Mouse (Mus musculus) forebrain, embryonic 15.5 days (tissue): ENCODE data around the gene Slc1a5. TPM values are rescaled to one million over a fixed set of nuclear protein-coding genes. Genes with fewer than 3 reads are reported as not detected.

Experiments used
- ATAC-seq: fragments of 200-750 bp; cut with Nextera tagmentation; replicated peaks from 2 replicates; pipeline ENCODE4 v1.8.0; 2017; ENCODE audit warnings: mild to moderate bottlenecking, moderate TSS enrichment, moderate library complexity
- H3K27ac ChIP-seq: fragments of 300-500 bp; sonication (generic); replicated peaks from 2 replicates; pipeline ENCODE4 v1.5.1; 2015; ENCODE audit warnings: mild to moderate bottlenecking, inconsistent platforms
- H3K27me3 ChIP-seq: fragments of 300-500 bp; sonication (generic); 2 replicates; pipeline ENCODE4 v1.6.1; 2015; ENCODE audit warnings: inconsistent platforms
- H3K36me3 ChIP-seq: fragments of 300-500 bp; sonication (generic); 2 replicates; pipeline ENCODE4 v1.6.1; 2015; ENCODE audit warnings: mild to moderate bottlenecking, inconsistent platforms
- H3K4me1 ChIP-seq: fragments of 300-500 bp; sonication (generic); 2 replicates; pipeline ENCODE4 v1.6.1; 2015; ENCODE audit warnings: inconsistent platforms
- H3K4me2 ChIP-seq: fragments of 300-500 bp; sonication (generic); replicated peaks from 2 replicates; pipeline ENCODE4 v1.6.1; 2015; ENCODE audit warnings: mild to moderate bottlenecking, inconsistent platforms
- H3K4me3 ChIP-seq: fragments of 300-500 bp; sonication (generic); 2 replicates; pipeline ENCODE4 v1.5.1; 2015; ENCODE audit warnings: mild to moderate bottlenecking, inconsistent platforms
- H3K9ac ChIP-seq: fragments of 300-500 bp; sonication (generic); replicated peaks from 2 replicates; pipeline ENCODE4 v1.6.1; 2015; ENCODE audit warnings: mild to moderate bottlenecking, inconsistent platforms
- H3K9me3 ChIP-seq: fragments of 300-500 bp; sonication (generic); 2 replicates; pipeline ENCODE4 v1.6.1; 2016; ENCODE audit warnings: inconsistent platforms
- WGBS: fragments of 180-500 bp; shearing (Covaris S2); methylation state at CpG from one replicate; pipeline ENCODE4 v1.1.7; 2015; ENCODE audit warnings: mixed read lengths; 5-methylcytosine and 5-hydroxymethylcytosine counted together
- polyA plus RNA-seq: library from polyadenylated mRNA; unstranded; fragments of >200 nt; fragmentation: Nextera tagmentation; extraction: Ambion mirVana; gene quantifications from 2 replicates; pipeline ENCODE4 v1.2.1, GENCODE M21; 2015

Gene Slc1a5
- polyA plus RNA-seq, 1 experiment from 2014 or later: 10.0 TPM

DNA sequence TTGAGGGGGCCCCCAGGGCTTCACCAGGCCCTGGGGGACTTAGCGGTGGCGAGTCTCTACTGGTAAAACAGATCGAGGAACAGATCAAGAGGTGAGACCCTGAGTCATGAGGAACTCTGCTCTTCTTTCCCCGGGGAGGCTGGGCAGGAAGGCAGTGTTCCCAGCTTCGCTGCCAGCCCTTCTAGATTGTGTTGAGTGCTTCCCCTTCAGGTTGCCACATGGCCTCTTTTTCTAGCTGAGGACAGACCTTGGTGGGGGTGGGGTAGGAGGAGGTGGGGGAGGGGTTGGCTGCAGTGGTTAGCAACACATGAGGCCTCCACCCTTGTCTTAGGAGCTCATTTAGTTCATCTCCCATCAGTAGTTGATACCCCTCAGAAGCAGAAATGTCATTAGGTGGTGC, 45.4 kb downstream of the Slc1a5 start:
- H3K27me3 ChIP-seq: no peaks in the 10 kb centered on the region
- ATAC-seq: no peak
- H3K36me3 ChIP-seq: peaks cover 80% of the 10 kb centered on the region
- WGBS: 87% methylated on average over 5 of the region's 5 CpGs
- H3K27ac ChIP-seq: no peak overlapping the region
- H3K4me3 ChIP-seq: no peak overlapping the region
- peaks cover 4% of the 10 kb centered on the region for H3K4me1 ChIP-seq
- no peaks in the 10 kb centered on the region for H3K9me3 ChIP-seq
- H3K4me2 ChIP-seq: no peak overlapping the region
- no peak overlapping the region for H3K9ac ChIP-seq

DNA sequence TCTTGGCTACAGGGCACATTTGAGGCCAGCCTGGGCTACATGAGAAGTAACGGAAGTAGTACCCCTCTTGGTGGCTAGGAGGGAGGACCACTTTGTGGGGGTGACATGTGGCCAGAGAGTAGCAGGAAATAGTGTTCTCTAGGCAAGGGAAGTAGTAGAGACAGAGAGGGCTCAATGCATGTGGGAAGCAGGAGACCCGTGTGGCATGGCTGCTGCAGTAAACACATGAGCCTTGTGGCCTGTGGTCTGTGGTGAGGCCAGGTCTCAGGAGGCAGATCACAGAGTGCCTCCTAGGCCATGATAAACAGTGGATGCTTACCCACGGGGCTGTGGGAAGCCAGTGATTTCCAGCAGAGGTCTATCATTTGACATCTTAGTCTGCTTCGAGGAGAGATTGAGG, 46.1 kb downstream of the Slc1a5 start:
- no peaks in the 10 kb centered on the region for H3K9me3 ChIP-seq
- H3K4me2 ChIP-seq: no peak overlapping the region
- no peak for ATAC-seq
- H3K4me3 ChIP-seq: no peak overlapping the region
- H3K9ac ChIP-seq: no peak overlapping the region
- no peaks in the 10 kb centered on the region for H3K4me1 ChIP-seq
- H3K27me3 ChIP-seq: no peaks in the 10 kb centered on the region
- H3K36me3 ChIP-seq: peaks cover 87% of the 10 kb centered on the region
- no peak overlapping the region for H3K27ac ChIP-seq
- 88% methylated on average over 4 of the region's 4 CpGs for WGBS

DNA sequence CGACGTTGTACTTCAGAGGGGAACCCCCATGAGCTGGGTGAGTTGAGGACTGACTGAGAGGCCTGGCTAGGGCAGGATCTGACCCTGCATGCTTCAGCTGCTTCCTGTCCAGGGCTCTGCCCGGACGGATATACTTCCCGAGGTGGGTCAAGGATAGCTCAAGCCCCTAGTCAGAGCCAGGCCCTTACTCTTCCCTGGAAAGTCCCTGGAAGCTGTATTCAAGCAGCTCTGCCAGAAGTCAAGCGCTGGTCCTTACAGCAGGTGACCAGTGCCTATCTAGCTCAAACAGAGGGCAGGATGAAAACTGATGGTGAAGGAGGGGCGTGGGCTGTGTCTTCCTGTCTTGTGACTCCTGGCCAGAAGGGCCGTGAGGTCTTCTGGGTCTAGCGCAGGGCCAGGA, 49.3 kb downstream of the Slc1a5 start:
- Histone ChIP-seq H3K4me3 (no peak overlapping the region), H3K4me1 (no peaks in the 10 kb centered on the region), H3K27ac (no peak overlapping the region), H3K9me3 (no peaks in the 10 kb centered on the region), H3K4me2 (no peak overlapping the region), H3K27me3 (no peaks in the 10 kb centered on the region), H3K9ac (no peak overlapping the region), H3K36me3 (peaks cover 99% of the 10 kb centered on the region)
- no peak for ATAC-seq
- 93% methylated on average over 9 of the region's 9 CpGs for WGBS

DNA sequence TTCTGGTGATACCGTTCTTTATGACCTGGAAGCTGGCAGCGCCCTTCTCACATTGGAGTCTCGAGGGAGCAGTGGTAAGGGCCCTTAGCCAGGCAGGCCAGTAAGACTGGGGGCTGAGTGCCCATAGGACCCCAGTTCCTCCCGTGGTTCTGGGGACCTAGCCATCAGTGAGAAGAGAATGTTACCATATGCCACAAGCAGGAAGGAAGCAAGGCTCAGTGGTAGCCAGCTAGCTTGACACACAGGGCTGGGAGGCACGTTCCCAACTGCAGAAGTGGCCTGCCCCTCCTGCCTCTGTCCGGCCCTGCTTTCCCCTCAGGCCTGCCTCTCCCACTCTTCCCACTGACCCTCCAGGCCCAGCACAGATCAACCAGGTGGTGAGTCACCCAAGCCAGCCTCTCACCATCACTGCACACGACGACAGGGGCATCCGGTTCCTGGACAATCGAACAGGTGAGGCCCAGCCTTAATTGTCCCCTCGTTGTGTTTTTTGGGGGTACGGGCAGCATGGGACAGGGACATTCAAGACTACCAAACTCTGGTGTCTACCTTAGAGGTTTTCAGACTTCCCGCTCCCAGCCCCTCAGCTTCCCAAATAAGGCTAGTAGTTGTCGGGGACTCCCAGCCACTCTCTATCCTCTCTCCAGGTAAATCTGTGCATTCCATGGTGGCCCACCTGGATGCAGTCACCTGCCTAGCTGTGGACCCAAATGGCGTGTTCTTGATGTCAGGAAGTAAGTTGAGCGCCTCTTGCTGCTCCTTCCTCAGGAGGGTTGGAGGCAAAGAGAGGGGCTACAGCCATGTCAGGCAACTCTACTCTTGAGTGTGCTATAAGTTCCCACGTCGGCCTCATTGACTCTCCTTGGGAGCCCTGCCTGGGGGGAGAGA, 57.0 kb downstream of the Slc1a5 start:
- 95% methylated on average over 18 of the region's 18 CpGs for WGBS
- no peak for ATAC-seq

DNA sequence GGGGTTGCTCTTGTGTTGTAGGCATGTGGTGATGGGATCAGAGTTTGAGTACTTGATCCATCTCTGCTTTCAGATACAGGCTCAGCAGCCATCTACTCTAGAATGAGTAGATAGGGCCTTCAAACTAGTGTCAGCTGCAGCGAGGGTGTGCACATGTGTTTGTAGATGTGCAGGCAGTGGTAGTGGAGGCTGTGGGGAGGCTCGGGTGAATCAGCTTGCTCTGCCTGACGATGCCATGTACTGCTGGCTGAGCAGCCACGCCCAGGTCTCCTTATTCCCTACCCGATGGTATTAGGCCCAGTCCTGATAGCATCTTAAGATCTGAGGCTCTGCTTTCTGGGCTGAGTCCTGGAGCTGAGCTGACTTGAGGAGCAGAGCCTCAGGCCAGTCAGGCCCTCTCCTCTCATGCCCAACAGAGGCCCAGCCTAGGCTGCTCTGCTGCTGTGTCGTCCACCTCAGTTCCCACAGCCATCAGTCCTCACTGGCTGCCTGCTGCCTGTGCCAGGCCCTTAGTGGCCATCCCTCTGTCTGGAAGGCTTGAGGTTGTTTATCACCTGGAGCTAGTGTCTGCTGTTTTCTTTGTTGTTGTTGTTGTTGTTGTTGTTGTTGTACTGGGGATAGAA, 57.8 kb downstream of the Slc1a5 start:
- H3K4me1 ChIP-seq: peaks cover 14% of the 10 kb centered on the region
- no peaks in the 10 kb centered on the region for H3K27me3 ChIP-seq
- no peak overlapping the region for H3K4me2 ChIP-seq
- no peaks in the 10 kb centered on the region for H3K9me3 ChIP-seq
- H3K27ac ChIP-seq: no peak overlapping the region
- H3K4me3 ChIP-seq: no peak overlapping the region
- peaks cover 59% of the 10 kb centered on the region for H3K36me3 ChIP-seq
- H3K9ac ChIP-seq: no peak overlapping the region
- WGBS: 83% methylated on average over 6 of the region's 6 CpGs
- ATAC-seq: no peak

More for the DNA sequence above, 57.0 kb downstream of the Slc1a5 start:
- H3K4me1 ChIP-seq: peaks cover 6% of the 10 kb centered on the region
- H3K4me2 ChIP-seq: no peak overlapping the region
- H3K4me3 ChIP-seq: no peak overlapping the region
- no peaks in the 10 kb centered on the region for H3K27me3 ChIP-seq
- H3K9me3 ChIP-seq: no peaks in the 10 kb centered on the region
- H3K36me3 ChIP-seq: peaks cover 67% of the 10 kb centered on the region
- no peak overlapping the region for H3K27ac ChIP-seq
- H3K9ac ChIP-seq: no peak overlapping the region

DNA sequence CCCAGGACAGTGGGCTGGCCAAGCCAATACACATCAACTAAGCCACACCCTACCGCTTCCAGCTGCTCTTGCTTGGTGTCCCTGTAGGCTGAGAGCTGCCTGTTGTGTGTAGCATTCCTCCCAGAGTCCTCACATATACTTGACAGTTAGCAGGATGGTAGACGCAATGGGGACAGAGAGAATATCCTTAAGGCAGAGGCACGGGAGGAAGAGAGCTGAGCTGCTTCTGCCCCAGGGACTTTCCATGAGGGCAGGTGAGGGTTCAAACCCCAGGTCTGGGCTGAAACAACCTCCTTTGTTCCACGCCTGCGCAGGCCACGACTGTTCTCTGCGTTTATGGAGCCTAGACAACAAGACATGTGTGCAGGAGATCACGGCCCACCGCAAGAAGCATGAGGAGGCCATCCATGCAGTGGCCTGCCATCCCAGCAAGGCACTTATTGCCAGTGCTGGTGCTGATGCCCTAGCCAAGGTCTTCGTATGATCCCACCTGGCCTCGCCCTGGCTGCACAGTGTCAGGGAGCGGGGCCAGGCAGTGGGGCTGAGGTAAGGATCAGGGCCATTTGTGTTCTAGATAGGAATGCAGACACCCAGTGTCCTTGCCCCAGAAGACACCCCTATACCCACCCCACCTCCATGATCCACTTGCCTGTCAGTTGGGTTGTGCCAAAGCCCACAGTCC, 58.4 kb downstream of the Slc1a5 start:
- no peak overlapping the region for H3K9ac ChIP-seq
- no peak overlapping the region for H3K4me3 ChIP-seq
- H3K9me3 ChIP-seq: no peaks in the 10 kb centered on the region
- no peaks in the 10 kb centered on the region for H3K27me3 ChIP-seq
- 95% methylated on average over 12 of the region's 12 CpGs for WGBS
- no peak overlapping the region for H3K27ac ChIP-seq
- H3K4me1 ChIP-seq: peaks cover 20% of the 10 kb centered on the region
- no peak for ATAC-seq
- no peak overlapping the region for H3K4me2 ChIP-seq
- H3K36me3 ChIP-seq: peaks cover 53% of the 10 kb centered on the region

DNA sequence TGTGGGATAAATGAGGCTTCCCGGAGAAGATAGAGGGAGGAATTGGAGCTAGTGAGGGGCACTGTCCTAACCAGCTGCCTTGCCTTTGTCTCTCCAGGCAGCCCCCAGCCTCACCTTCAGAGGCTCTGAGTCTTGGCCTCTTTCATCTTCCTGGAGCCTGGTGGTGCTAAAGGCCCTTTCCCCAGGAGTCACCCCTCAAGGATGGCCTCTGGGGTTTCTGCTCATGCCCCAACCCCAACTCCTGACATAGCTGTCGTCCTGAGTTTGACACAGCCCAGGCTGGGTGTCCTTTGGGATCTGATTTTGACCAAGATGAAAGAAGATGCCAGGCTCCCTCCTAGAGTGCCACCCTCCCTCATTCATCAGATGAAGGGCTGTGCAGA, 59.0 kb downstream of the Slc1a5 start:
- no peaks in the 10 kb centered on the region for H3K9me3 ChIP-seq
- H3K36me3 ChIP-seq: peaks cover 48% of the 10 kb centered on the region

DNA sequence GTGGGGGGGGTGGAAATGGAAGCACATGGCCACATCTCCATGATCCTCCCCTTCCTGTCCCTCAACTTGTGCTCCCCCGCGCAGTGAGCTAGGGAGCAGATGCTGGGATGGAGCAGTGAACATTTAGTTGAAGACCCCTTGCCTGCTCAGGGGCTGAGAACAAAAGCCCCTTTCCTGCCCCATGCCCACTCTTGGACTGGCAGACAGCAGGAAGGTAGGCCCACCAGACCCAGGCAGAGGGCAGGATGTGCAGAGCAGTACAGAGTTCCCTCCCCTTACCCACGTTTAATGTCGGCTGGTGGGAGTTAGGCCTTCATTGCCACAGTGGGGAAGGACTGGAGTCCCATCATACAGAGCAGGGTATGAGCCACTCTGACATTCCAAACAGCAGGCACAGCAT, 59.9 kb downstream of the Slc1a5 start:
- no peak for ATAC-seq
- Histone ChIP-seq H3K4me2 (no peak overlapping the region), H3K4me1 (peaks cover 32% of the 10 kb centered on the region), H3K27ac (no peak overlapping the region), H3K4me3 (no peak overlapping the region), H3K36me3 (peaks cover 40% of the 10 kb centered on the region), H3K9me3 (no peaks in the 10 kb centered on the region), H3K9ac (no peak overlapping the region), H3K27me3 (no peaks in the 10 kb centered on the region)
- WGBS: 78% methylated on average over 4 of the region's 4 CpGs

More for the DNA sequence above, 59.0 kb downstream of the Slc1a5 start:
- no peak for ATAC-seq
- 91% methylated on average over 2 of the region's 2 CpGs for whole genome bisulfite sequencing
- Histone ChIP-seq H3K4me3 (no peak overlapping the region), H3K9ac (no peak overlapping the region), H3K27me3 (no peaks in the 10 kb centered on the region), H3K27ac (no peak overlapping the region), H3K4me2 (no peak overlapping the region), H3K4me1 (peaks cover 25% of the 10 kb centered on the region)

DNA sequence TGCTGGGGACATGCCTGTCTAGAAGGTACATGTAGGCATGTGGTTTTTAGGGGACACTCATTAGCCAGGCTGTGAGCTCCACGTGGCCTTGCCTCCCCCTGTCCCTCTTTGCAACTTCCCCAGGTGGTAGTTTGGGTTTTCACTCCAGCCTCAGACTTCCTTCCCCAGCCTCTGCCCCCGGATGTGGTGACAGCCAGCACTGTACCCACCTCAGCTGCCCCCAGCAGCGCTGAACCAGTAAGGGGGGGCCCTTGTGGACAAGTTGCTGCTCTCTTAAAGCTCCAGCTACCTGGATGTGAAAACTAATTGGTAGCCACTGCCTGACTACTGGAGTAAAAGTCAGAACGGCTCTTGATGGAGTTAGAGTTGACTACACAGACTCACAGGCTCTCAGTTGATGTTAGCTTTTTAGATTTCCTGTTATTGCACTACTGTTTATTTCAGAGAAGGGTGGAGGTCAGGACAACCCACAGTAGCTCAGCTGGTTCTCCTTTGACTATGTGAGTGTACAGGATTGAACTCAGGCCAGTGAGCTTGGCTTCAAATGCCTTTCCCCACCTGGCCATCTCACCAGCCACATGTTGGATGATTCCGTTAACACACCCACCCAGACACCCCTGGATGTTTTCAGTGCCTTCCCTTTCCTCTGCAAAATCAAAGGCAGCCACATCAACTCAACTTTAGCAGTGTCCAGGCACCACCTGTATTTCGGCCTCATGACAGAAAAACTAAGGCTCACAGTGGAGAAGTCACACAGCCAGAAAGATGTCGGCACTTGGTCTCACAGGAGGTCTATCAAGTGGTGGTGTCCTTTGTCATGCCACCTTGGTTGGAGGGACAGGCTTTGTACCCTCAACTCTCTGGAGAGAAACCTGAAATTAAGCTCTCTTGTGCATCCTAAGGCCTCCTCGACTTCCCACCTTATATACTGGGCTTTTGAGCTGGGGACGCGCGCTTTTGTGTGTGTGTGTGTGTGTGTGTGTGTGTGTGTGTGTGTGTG, 60.7 kb downstream of the Slc1a5 start:
- Histone ChIP-seq H3K36me3 (peaks cover 39% of the 10 kb centered on the region), H3K4me3 (peak overlapping the region; percentile 60), H3K4me1 (peaks cover 32% of the 10 kb centered on the region), H3K27me3 (no peaks in the 10 kb centered on the region), H3K4me2 (peak overlapping the region; percentile 99), H3K27ac (peak overlapping the region; percentile 70), H3K9me3 (no peaks in the 10 kb centered on the region), H3K9ac (no peak overlapping the region; the same call in 1 of the 2 replicates)
- 45% methylated on average over 11 of the region's 11 CpGs for WGBS
- peak; percentile 12 for ATAC-seq

DNA sequence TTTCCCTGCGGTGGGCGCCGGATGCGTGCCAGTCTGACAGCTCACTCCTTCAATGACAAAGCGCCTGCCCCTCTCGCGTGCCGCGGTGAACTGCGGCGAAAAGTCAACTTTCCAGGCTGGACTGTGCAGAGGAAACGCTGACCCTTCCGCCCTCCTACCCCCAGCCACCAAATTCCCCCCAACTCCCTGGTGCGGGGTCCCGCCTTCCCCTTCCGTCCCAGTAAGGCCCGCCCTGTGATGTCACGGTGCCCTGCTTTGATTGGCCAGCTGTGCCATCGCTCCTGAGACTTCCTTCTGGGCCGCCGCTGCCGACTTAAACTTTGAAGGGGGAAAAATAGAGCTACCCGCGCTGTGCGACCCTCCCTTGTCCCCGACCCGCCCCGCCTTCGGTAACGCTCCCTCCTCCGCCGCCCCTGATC, 61.5 kb downstream of the Slc1a5 start, which contains the start of gene Prkd2:
Gene Prkd2, plus strand, starts transcription at position 258 of the 419 bp plus-strand sequence.
- WGBS: under 1% methylated on average over 31 of the region's 32 CpGs
- Histone ChIP-seq H3K36me3 (peaks cover 32% of the 10 kb centered on the region), H3K4me3 (peak within 1 kb of the TSS; percentile 60), H3K4me2 (peak within 1 kb of the TSS; percentile 99), H3K4me1 (peaks cover 32% of the 10 kb centered on the region), H3K9ac (peak within 1 kb of the TSS; percentile 72), H3K9me3 (no peaks in the 10 kb centered on the region), H3K27ac (peak within 1 kb of the TSS; percentile 70), H3K27me3 (no peaks in the 10 kb centered on the region)
- ATAC-seq: peak; percentile 94

DNA sequence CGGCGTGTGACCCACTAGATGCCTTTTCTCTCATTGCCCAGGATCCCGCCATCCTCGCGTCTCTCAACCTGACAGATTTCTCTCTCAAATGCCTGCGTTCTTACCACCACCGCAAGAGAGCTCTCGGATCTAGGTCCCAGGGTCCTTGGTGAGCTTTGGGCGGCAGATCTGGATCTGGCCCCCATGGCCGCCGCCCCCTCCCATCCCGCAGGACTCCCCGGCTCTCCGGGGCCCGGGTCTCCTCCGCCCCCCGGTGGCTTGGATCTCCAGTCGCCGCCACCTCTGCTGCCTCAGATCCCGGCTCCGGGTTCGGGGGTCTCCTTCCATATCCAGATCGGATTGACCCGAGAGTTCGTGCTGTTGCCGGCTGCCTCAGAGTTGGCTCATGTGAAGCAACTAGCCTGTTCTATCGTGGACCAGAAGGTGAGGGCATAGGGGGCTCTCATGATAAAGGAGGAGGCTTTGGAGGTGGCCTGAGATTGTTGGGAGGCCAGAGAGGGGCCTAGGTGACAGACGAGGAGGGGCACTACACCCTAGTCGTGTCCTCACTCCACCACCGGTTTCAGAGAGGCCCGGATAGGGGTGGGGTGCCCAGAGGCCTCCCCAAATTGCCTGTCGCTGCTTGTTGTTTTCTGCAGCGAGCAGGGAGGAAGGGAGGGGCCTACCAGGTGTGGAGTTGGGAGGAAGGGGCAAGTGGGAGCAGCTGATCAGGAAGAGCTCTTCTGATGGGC, 62.5 kb downstream of the Slc1a5 start:
- Histone ChIP-seq H3K27me3 (no peaks in the 10 kb centered on the region), H3K4me1 (peaks cover 33% of the 10 kb centered on the region), H3K4me3 (peak overlapping the region; percentile 60), H3K36me3 (peaks cover 22% of the 10 kb centered on the region), H3K27ac (peak overlapping the region; percentile 70), H3K9ac (peak overlapping the region; percentile 72), H3K9me3 (no peaks in the 10 kb centered on the region), H3K4me2 (peak overlapping the region; percentile 99)
- 0 out of 2 replicates have a peak, but pooled peaks have one; percentile 5 for ATAC-seq
- whole genome bisulfite sequencing: 2% methylated on average over 33 of the region's 33 CpGs
